In genomic region chr13:99437051-99437450, GRCm38 (mm10) we compare ENCODE assay signal across 24 mouse cellular contexts.
"Had no signal": no experiment of that assay in that cellular context is flagged by ENCODE, and none has a peak within 500 bp of the region (broad histone marks: within the 10 kb centered on the region; RNA-seq: fewer than 3 reads in every experiment).

No protein-coding gene starts in this region.

- H3K4me3 ChIP-seq: embryonic facial prominence, embryonic 10.5 days; embryonic facial prominence, embryonic 12.5 days; embryonic facial prominence, embryonic 13.5 days; embryonic facial prominence, embryonic 15.5 days; erythroblast, embryonic 14.5 days; forebrain, embryonic 10.5 days; forebrain, embryonic 12.5 days; forebrain, embryonic 13.5 days; forebrain, embryonic 15.5 days; gastrocnemius, adult 2 months; heart, adult 2 months had no signal

- H3K27ac ChIP-seq: embryonic facial prominence, embryonic 10.5 days; embryonic facial prominence, embryonic 12.5 days; embryonic facial prominence, embryonic 13.5 days; embryonic facial prominence, embryonic 15.5 days; forebrain, embryonic 10.5 days; forebrain, embryonic 12.5 days; forebrain, embryonic 13.5 days; forebrain, embryonic 15.5 days; gastrocnemius, adult 2 months; heart, adult 2 months had no signal

- DNase-seq: cerebellum, adult 8-10 months; cerebellum, adult 9-10 months; cerebellum, adult 9-11 months; cerebellum, postnatal 10 days; cerebellum, postnatal 14 days; cerebellum, postnatal 36 days; embryo, embryonic 11 days; forebrain, postnatal 0 days; gastrocnemius, adult 2 months; gastrocnemius, postnatal 10 days; gastrocnemius, postnatal 14 days; gastrocnemius, postnatal 25 days; gastrocnemius, postnatal 36 days; heart, adult 18-20 months; heart, adult 2 months had no signal
